Comparison of ENCODE assay signal across 15 mouse cellular contexts in genomic region chr4:105819796-105820511, GRCm38 (mm10). TPM values are rescaled to one million over a fixed set of nuclear protein-coding genes. Genes with fewer than 3 reads are reported as not detected.
DNase-seq lines count a peak whose midpoint lies in the region; ATAC-seq and TF ChIP-seq lines count a peak whose summit lies in the region.
"Had no signal": no experiment of that assay in that cellular context is flagged by ENCODE, and none has a peak within 500 bp of the region (broad histone marks: within the 10 kb centered on the region; RNA-seq: fewer than 3 reads in every experiment).

No protein-coding gene starts in this region.

- no peaks in the 10 kb centered on the region for H3K27me3 ChIP-seq in kidney, embryonic 16.5 days (ENCODE audit: insufficient read depth, low read length)
- no peaks in the 10 kb centered on the region for H3K27me3 ChIP-seq in kidney, embryonic 14.5 days (ENCODE audit: control insufficient read depth, insufficient read depth, low read length)
- H3K27me3 ChIP-seq: hindbrain, embryonic 15.5 days; midbrain, embryonic 15.5 days had no signal

- H3K4me1 ChIP-seq in kidney, embryonic 16.5 days (ENCODE audit: insufficient read depth, low read length): no peaks in the 10 kb centered on the region
- H3K4me1 ChIP-seq in kidney, embryonic 14.5 days (ENCODE audit: control insufficient read depth, insufficient read depth, low read length): no peaks in the 10 kb centered on the region
- H3K4me1 ChIP-seq: hindbrain, embryonic 15.5 days; midbrain, embryonic 15.5 days had no signal

- H3K4me3 ChIP-seq in kidney, embryonic 16.5 days (ENCODE audit: low read length): no peak overlapping the region
- no peak overlapping the region for H3K4me3 ChIP-seq in kidney, embryonic 14.5 days (ENCODE audit: low read length)
- H3K4me3 ChIP-seq in layer of hippocampus, adult 2 months: no peak overlapping the region
- H3K4me3 ChIP-seq: gastrocnemius, adult 2 months; hindbrain, embryonic 15.5 days; midbrain, embryonic 15.5 days had no signal

- TF ChIP-seq CTCF in layer of hippocampus, adult 2 months (conservative IDR thresholded peaks at IDR 0.05): no peak

- no peak overlapping the region for H3K9ac ChIP-seq in kidney, embryonic 16.5 days (replicated peaks; ENCODE audit: low read length)
- no peak overlapping the region for H3K9ac ChIP-seq in kidney, embryonic 14.5 days (ENCODE audit: low read depth, low read length)
- H3K9ac ChIP-seq: hindbrain, embryonic 15.5 days; midbrain, embryonic 15.5 days had no signal

- H3K36me3 ChIP-seq in kidney, embryonic 16.5 days (ENCODE audit: insufficient read depth, low read length): no peaks in the 10 kb centered on the region
- H3K36me3 ChIP-seq in kidney, embryonic 14.5 days (ENCODE audit: control insufficient read depth, insufficient read depth, low read length): no peaks in the 10 kb centered on the region
- H3K36me3 ChIP-seq: hindbrain, embryonic 15.5 days; midbrain, embryonic 15.5 days had no signal

- peaks cover 5% of the 10 kb centered on the region; the same call in 1 of the 2 replicates for H3K9me3 ChIP-seq in kidney, embryonic 16.5 days (ENCODE audit: low read length)
- H3K9me3 ChIP-seq in kidney, embryonic 14.5 days (ENCODE audit: control insufficient read depth, low read length): no peaks in the 10 kb centered on the region
- H3K9me3 ChIP-seq: hindbrain, embryonic 15.5 days; midbrain, embryonic 15.5 days had no signal

- no peak overlapping the region for H3K4me2 ChIP-seq in kidney, embryonic 16.5 days (replicated peaks; ENCODE audit: low read depth, low read length)
- H3K4me2 ChIP-seq in kidney, embryonic 14.5 days (replicated peaks; ENCODE audit: low read depth, low read length): no peak overlapping the region
- H3K4me2 ChIP-seq: hindbrain, embryonic 15.5 days; midbrain, embryonic 15.5 days had no signal

- WGBS in kidney, embryonic 16.5 days: 62% methylated on average over 7 of the region's 7 CpGs
- 57% methylated on average over 7 of the region's 7 CpGs for whole genome bisulfite sequencing in kidney, embryonic 14.5 days

- ATAC-seq in kidney, embryonic 16.5 days (ENCODE audit: low FRiP score, low TSS enrichment): peak; percentile 70; the same call in 1 of the 2 replicates
- ATAC-seq in kidney, embryonic 14.5 days (ENCODE audit: low FRiP score, low TSS enrichment): no peak
- ATAC-seq: midbrain, embryonic 15.5 days had no signal

- H3K27ac ChIP-seq in kidney, embryonic 16.5 days (ENCODE audit: low read length): no peak overlapping the region
- H3K27ac ChIP-seq in kidney, embryonic 14.5 days (ENCODE audit: low read depth, low read length): no peak overlapping the region
- 0 out of 2 replicates have a peak overlapping the region, but pooled peaks have one; percentile 14 for H3K27ac ChIP-seq in layer of hippocampus, adult 2 months
- H3K27ac ChIP-seq: gastrocnemius, adult 2 months; hindbrain, embryonic 15.5 days; midbrain, embryonic 15.5 days had no signal

- DNase-seq in brain, adult 2 months (ENCODE audit: low read depth, low spot score): peak; percentile 64
- DNase-seq in layer of hippocampus, adult 2 months (ENCODE audit: low spot score in 2 of 2): peak; percentile 8 to 10
- peak; percentile 27 to 72 for DNase-seq in lung, postnatal 4 days
- DNase-seq in spleen, adult 12 weeks (ENCODE audit: low spot score): no peak
- DNase-seq in neural tube, embryonic 10.5 days (ENCODE audit: extremely low spot score, low spot score): no peak
- DNase-seq in cerebellum, adult 9-10 months: no peak
- DNase-seq: adrenal gland, adult 8-10 months; gastrocnemius, adult 2 months had no signal

RNA-seq across cellular contexts. Expression of gene Gm12728, which starts 30.3 kb away (rescaled TPM):
- polyA plus RNA-seq in kidney, embryonic 16.5 days (2015; fragmentation: Nextera tagmentation; extraction: Ambion mirVana): not detected in 2 replicates
- 1.2 TPM in 1 of 2 replicates, not detected in the other for polyA plus RNA-seq in kidney, embryonic 14.5 days (2014; fragmentation: Nextera tagmentation; extraction: Ambion mirVana)
- not detected for total RNA-seq in layer of hippocampus, adult 2 months (2021)
- total RNA-seq: adrenal gland, adult 8-10 months; gastrocnemius, adult 2 months; left cerebral cortex, postnatal 14 days had no signal
- polyA plus RNA-seq: cortical plate, adult 2 months; hindbrain, embryonic 15.5 days; midbrain, embryonic 15.5 days; spleen, adult 2 months had no signal

Comparison
In these comparisons a context has a peak if more than half of its experiments do, and no peak if none do; other contexts are left out.
1. DNase-seq: peak in brain, adult 2 months (single experiment), layer of hippocampus, adult 2 months (2 of 2) and lung, postnatal 4 days (2 of 2); none in spleen, adult 12 weeks (single experiment), neural tube, embryonic 10.5 days (single experiment) and cerebellum, adult 9-10 months (single experiment).